10 mouse cellular contexts compared by ENCODE assay signal in genomic region chr1:192830444-192830843, GRCm38 (mm10). TPM values are rescaled to one million over a fixed set of nuclear protein-coding genes. Genes with fewer than 3 reads are reported as not detected.
A peak's percentile ranks its signal among the peaks of the same experiment; 100 is the strongest.
DNase-seq lines count a peak whose midpoint lies in the region; ATAC-seq and TF ChIP-seq lines count a peak whose summit lies in the region.
"Had no signal": no experiment of that assay in that cellular context is flagged by ENCODE, and none has a peak within 500 bp of the region (broad histone marks: within the 10 kb centered on the region; RNA-seq: fewer than 3 reads in every experiment).

No protein-coding gene starts in this region.

- H3K4me2 ChIP-seq in heart, embryonic 15.5 days: no peak overlapping the region
- no peak overlapping the region for H3K4me2 ChIP-seq in intestine, embryonic 14.5 days (ENCODE audit: low read length)

- H3K36me3 ChIP-seq in heart, embryonic 15.5 days: no peaks in the 10 kb centered on the region
- H3K36me3 ChIP-seq in intestine, embryonic 14.5 days (ENCODE audit: control insufficient read depth, insufficient read depth, low read length): no peaks in the 10 kb centered on the region
- no peaks in the 10 kb centered on the region for H3K36me3 ChIP-seq in limb, embryonic 10.5 days
- no peaks in the 10 kb centered on the region for H3K36me3 ChIP-seq in small intestine, adult 2 months (ENCODE audit: control insufficient read depth, insufficient read depth, low read length)

- 0 out of 2 replicates have a peak overlapping the region, but pooled peaks have one; percentile 1 for H3K27ac ChIP-seq in heart, embryonic 15.5 days
- peak overlapping the region; percentile 34; the same call in 1 of the 2 replicates for H3K27ac ChIP-seq in intestine, embryonic 14.5 days (ENCODE audit: low read depth)
- peak overlapping the region; percentile 72 for H3K27ac ChIP-seq in limb, embryonic 10.5 days
- H3K27ac ChIP-seq in small intestine, adult 2 months (ENCODE audit: insufficient read depth, low read depth, low read length): peak overlapping the region; percentile 47; the same call in 1 of the 2 replicates
- H3K27ac ChIP-seq: liver, embryonic 14.5 days had no signal

- TF ChIP-seq POLR2A in small intestine, adult 2 months (IDR thresholded peaks at IDR 0.05; ENCODE audit: low read depth, low read length): no peak

- intact Hi-C loops in heart, postnatal 25 days (cut with DNase I): no loop called here

- H3K27me3 ChIP-seq in heart, embryonic 15.5 days: peaks cover 27% of the 10 kb centered on the region
- 0 out of 2 replicates have a peak, but pooled peaks cover 2% of the 10 kb centered on the region for H3K27me3 ChIP-seq in intestine, embryonic 14.5 days (replicated peaks; ENCODE audit: control insufficient read depth, insufficient read depth, low read length)
- peaks cover 26% of the 10 kb centered on the region for H3K27me3 ChIP-seq in limb, embryonic 10.5 days (ENCODE audit: low read depth, poor library complexity, severe bottlenecking)
- H3K27me3 ChIP-seq in small intestine, adult 2 months (ENCODE audit: control insufficient read depth, insufficient read depth, low read length): peaks cover 4% of the 10 kb centered on the region; the same call in 1 of the 2 replicates

- WGBS in heart, embryonic 15.5 days: 36% methylated on average over 6 of the region's 6 CpGs
- 22% methylated on average over 6 of the region's 6 CpGs for WGBS in intestine, embryonic 14.5 days
- WGBS in limb, embryonic 10.5 days: 23% methylated on average over 6 of the region's 6 CpGs
- 30% methylated on average over 6 of the region's 6 CpGs for WGBS in small intestine, adult 2 months

- no peak overlapping the region for H3K9ac ChIP-seq in heart, embryonic 15.5 days
- H3K9ac ChIP-seq in intestine, embryonic 14.5 days (ENCODE audit: low read length): no peak overlapping the region
- H3K9ac ChIP-seq: liver, embryonic 14.5 days had no signal

- DNase-seq in heart, postnatal 25 days (ENCODE audit: low spot score): no peak
- no peak for DNase-seq in intestine, embryonic 14.5 days (ENCODE audit: low spot score)
- DNase-seq in limb, embryonic 10.5 days (ENCODE audit: low spot score): no peak
- no peak for DNase-seq in frontal cortex, postnatal 10 days (ENCODE audit: low spot score in 2 of 2)
- DNase-seq in thymus, postnatal 10 days (ENCODE audit: low spot score in 2 of 2): no peak
- DNase-seq in adipocyte (ENCODE audit: low spot score): no peak

- ATAC-seq in heart, embryonic 15.5 days (replicated peaks; ENCODE audit: insufficient number of reproducible peaks, insufficient read depth, low FRiP score, low read depth): no peak
- ATAC-seq in intestine, embryonic 14.5 days (replicated peaks; ENCODE audit: low FRiP score, low TSS enrichment, low read depth): no peak

- no peak overlapping the region for H3K4me3 ChIP-seq in heart, embryonic 15.5 days
- no peak overlapping the region for H3K4me3 ChIP-seq in intestine, embryonic 14.5 days (ENCODE audit: low read depth, low read length)
- H3K4me3 ChIP-seq in limb, embryonic 10.5 days: no peak overlapping the region
- no peak overlapping the region for H3K4me3 ChIP-seq in small intestine, adult 2 months (ENCODE audit: low read depth, low read length)

- H3K9me3 ChIP-seq in heart, embryonic 15.5 days (replicated peaks): no peaks in the 10 kb centered on the region
- no peaks in the 10 kb centered on the region for H3K9me3 ChIP-seq in intestine, embryonic 14.5 days (ENCODE audit: control insufficient read depth, low read length)
- no peaks in the 10 kb centered on the region for H3K9me3 ChIP-seq in limb, embryonic 10.5 days (replicated peaks)

- H3K4me1 ChIP-seq in heart, embryonic 15.5 days (replicated peaks): peaks cover 36% of the 10 kb centered on the region
- H3K4me1 ChIP-seq in intestine, embryonic 14.5 days (replicated peaks; ENCODE audit: control insufficient read depth, insufficient read depth, low read length): peaks cover 39% of the 10 kb centered on the region
- H3K4me1 ChIP-seq in limb, embryonic 10.5 days: peaks cover 71% of the 10 kb centered on the region
- H3K4me1 ChIP-seq in small intestine, adult 2 months (ENCODE audit: control insufficient read depth, insufficient read depth, insufficient read length, low read length): peaks cover 15% of the 10 kb centered on the region

- TF ChIP-seq CTCF in small intestine, adult 2 months (IDR thresholded peaks at IDR 0.05; ENCODE audit: extremely low read depth, insufficient read length, insufficient replicate concordance, low read depth, low read length): no peak

RNA-seq across cellular contexts. Expression of gene Sertad4, which starts 25.1 kb away (rescaled TPM):
- polyA plus RNA-seq in heart, embryonic 15.5 days (2015; fragmentation: Nextera tagmentation; extraction: Ambion mirVana): 12.3 and 15.1 TPM in 2 replicates
- 1 to 10 TPM; 3.9 to 5.7 TPM for total RNA-seq in heart, postnatal 25 days (2021)
- polyA plus RNA-seq in intestine, embryonic 14.5 days (2014; fragmentation: Nextera tagmentation; extraction: Ambion mirVana): 20.2 and 20.7 TPM in 2 replicates
- polyA plus RNA-seq in limb, embryonic 10.5 days (2016; fragmentation: Nextera tagmentation; extraction: Ambion mirVana): 57.2 and 66.6 TPM in 2 replicates
- 0.79 and 0.98 TPM in 2 replicates for polyA plus RNA-seq in small intestine, adult 2 months (2012; rRNA removed)
- total RNA-seq: neutrophil, adult 5-6 weeks had no signal

RNA-seq across cellular contexts. Expression of gene Hhat, which starts 59.4 kb away (rescaled TPM):
- polyA plus RNA-seq in heart, embryonic 15.5 days (2015; fragmentation: Nextera tagmentation; extraction: Ambion mirVana): 5.5 and 6.8 TPM in 2 replicates
- total RNA-seq in heart, postnatal 25 days (2021): 1 to 10 TPM; 1.6 to 3.3 TPM
- 14.1 and 15.0 TPM in 2 replicates for polyA plus RNA-seq in intestine, embryonic 14.5 days (2014; fragmentation: Nextera tagmentation; extraction: Ambion mirVana)
- polyA plus RNA-seq in limb, embryonic 10.5 days (2016; fragmentation: Nextera tagmentation; extraction: Ambion mirVana): 13.2 and 13.7 TPM in 2 replicates
- 1.9 and 3.1 TPM in 2 replicates for polyA plus RNA-seq in small intestine, adult 2 months (2012; rRNA removed)

Comparison
In these comparisons a context has a peak if more than half of its experiments do, and no peak if none do; other contexts are left out.
1. H3K27ac ChIP-seq: peak in every context shown above with its lines; median percentile 72 in limb, embryonic 10.5 days; 47 in small intestine, adult 2 months; 34 in intestine, embryonic 14.5 days; 1 in heart, embryonic 15.5 days.